Mouse (Mus musculus) layer of hippocampus, postnatal 10 days (tissue): ENCODE measurements at regions not wholly inside any gene's neighbourhood (a gene's known extent, or its start where the extent isn't known, plus 50 kb on each side); places are given as distances from the start of the nearest gene placed in this dataset.
"Not testable (repeated sequence)": the region's sequence is repeated elsewhere in the genome, so short reads cannot be mapped to it uniquely, and the experiment has no call there.

ENCODE experiments used
- DNase-seq, 2 experiments: peaks; one replicate each; pipeline ENCODE4 v3.0.0; 2021; ENCODE audit warnings: low spot score in 2 of 2

DNA sequence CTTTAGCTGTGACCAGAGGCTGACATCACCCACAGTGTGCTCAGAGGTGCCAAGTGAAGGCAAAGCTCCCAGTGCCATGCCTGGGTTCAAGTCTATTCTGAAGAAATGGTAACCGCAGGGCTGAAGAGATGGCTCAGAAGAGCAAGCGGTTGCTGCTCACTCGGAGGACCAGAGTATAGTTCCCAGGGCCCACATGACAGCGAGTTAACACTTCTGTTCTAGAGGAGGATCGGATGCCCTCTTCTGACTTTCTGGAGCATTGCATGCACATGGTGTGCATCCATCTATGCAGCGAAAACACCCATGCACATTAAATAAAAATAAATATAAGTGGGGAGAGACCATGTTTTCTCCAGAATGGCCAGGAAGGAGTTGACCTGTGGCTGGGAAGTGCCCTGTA lies 209.5 kb downstream of the Sorl1 start:
- DNase-seq, result no peak

GRCm38 (mm10) chr9:41913911-41914310 lies 210.2 kb downstream of the Sorl1 start:
- no peak for DNase-seq

DNA sequence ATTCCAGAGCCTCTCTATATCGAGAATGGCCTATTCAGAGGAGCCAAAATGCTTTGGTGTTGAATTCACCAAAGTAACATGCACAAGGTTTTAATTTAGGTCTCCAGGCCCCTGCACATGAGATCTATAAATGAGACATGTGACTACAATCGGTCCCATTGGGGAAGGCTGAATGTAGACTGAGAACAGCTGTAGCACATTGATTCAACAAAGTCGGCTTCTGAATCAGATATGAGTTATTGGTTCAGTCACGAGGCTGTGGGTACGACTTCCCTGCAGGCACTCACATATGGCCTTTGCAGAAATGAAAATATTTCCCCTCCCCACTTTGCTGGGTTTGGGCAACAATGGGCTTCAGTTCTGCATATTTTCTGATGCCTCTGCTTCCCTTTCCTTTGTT lies 211.6 kb downstream of the Sorl1 start:
- no peak for DNase-seq

GRCm38 (mm10) chr9:41900606-41900974 lies 223.5 kb downstream of the Sorl1 start:
- no peak for DNase-seq

- no peak for DNase-seq
Measured at GRCm38 (mm10) chr9:41899766-41900605, 224.1 kb downstream of the Sorl1 start.

- DNase-seq, result no peak
Measured at GRCm38 (mm10) chr9:41895106-41895505, 229.0 kb downstream of the Sorl1 start.

- no peak for DNase-seq
Measured at GRCm38 (mm10) chr9:41892841-41893240, 231.3 kb downstream of the Sorl1 start.

DNA sequence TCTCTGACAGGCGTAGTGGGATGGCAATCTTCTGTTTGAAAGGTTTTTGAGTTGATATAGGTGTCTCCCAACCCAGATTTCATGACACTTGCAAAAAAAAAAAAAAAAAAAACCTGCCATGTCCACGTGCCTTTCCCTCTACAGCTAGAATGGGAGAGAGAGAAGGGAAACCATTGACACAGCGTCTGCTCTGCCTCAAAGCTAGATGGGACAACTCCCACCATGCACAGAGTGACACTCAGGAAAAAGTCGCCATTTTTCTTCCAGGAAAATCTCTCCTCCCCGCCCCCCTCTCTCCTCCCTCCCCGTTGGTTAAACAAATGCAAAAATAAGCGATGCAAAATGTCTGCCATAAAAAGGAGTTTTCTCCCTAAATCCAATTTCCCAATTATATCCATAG lies 232.9 kb downstream of the Sorl1 start:
- DNase-seq, result peak; percentile 26 to 28

- peak; percentile 77 to 78 for DNase-seq
Measured at GRCm38 (mm10) chr9:41890273-41891141, 233.6 kb downstream of the Sorl1 start.

DNA sequence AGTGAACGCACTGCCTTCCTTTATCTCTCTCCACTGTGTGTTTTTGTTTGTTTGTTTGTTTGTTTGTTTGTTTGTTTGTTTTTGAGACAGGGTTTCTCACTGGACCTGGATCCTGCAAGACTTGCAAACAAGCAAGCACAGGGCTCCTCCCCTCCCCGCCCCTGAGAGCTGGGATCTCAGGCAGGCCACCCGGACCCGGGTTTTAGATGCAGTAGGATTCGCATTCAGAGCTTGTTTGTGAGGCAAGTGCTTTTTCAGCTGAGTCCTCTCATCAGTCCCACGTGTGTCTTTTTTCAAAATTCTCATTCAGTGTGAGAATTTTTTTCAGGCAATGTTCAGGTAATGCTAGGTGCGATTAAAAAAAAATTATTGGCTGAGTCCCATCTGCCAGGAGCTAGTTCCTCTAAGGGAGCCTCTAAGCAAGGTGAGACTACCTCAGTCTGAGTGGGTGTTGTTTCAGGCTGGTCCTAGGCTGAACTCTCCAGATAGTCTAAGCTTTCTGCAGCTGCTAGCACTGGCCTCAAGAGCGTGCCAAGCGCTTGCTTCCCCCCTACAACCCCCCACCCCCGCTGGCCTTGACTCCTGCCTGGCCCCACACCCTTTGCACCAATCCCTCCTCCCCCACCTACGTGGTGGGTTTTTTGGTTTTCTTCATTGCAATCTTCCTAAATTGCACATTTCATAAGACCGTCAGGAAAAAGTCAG lies 234.4 kb downstream of the Sorl1 start:
- no peak for DNase-seq

- DNase-seq, result no peak
Measured at GRCm38 (mm10) chr9:41888616-41889150, 235.4 kb downstream of the Sorl1 start.

DNA sequence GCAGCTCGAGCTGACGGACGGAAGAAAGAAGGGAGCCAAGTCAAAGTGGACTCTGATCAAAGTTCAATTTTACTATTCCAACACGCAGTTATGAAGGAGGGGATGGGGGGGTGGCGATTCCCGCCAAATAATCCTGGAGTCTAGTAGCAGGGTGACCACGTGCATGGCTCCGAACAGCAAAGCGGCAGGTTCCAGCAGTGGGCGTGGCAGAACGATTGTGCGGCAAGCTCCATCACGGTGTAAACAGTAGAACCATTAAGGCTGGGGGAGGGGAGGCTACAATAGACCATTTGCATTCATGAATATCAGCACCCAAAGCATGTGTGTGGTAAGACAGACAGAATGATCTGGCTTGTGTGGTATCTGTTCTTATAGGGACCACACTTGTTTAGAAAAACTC lies 237.6 kb downstream of the Sorl1 start:
- DNase-seq, result not testable (repeated sequence)

DNA sequence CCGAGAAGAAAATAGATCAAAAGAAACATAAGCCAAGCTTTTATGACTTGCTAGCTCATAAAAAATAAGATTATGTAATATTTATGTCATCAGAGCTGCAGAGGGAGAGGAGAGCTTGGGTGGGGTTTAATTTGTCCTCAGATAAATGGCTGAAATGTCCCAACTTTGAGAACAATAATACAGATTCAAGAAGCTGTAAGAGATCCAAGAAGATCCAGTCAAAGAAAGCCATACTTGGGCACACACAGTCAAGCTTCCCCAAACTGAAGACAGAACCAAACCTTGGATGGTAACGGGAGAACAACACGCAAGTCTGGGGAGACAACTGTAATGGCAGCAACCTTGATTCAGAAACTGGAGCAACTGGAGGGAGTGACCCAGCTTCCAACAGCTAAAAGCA lies 243.6 kb downstream of the Sorl1 start:
- no peak for DNase-seq

- no peak for DNase-seq
Measured at GRCm38 (mm10) chr9:41879080-41879479, 245.0 kb downstream of the Sorl1 start.

DNA sequence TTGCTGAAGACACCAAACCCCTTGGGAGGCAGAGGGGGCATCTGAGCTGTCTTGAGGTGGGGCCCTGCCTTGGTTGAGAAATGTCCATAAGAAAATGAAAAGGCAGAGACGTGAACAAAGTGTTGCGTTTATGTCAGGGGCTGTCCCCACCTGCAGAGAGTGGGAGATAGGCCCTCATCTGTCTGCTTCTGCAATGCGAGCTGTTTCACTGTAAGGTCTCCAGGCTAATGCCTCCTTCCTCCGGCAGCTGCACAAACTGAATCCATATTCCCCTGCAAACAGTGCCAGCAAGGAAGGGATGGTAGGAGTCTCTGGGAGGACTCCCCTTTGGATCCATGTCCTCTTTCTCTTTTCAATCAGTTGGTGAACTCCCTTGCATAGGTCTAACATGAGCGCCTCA lies 263.0 kb downstream of the Sorl1 start:
- no peak for DNase-seq

DNA sequence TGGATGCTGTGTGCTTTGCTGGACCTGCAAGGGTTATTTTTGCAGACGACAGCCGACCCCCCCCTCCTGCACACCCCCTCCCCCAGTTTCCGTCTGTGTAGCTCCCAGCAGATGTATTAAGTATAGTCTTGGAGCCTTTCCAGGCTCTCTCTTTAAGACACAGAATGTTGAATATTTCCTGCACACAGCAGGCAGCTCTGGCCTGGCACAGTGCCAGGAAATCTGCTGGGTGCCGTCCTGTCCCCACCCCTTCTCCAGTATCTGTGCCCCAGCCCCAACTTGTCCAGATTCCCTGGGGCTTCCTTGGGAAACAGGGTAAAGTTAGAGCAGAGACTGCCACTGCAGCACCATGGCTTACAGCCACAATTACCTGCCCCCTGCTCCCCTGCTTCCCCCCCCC lies 263.4 kb downstream of the Sorl1 start:
- DNase-seq, result peak; percentile 51 to 61

DNA sequence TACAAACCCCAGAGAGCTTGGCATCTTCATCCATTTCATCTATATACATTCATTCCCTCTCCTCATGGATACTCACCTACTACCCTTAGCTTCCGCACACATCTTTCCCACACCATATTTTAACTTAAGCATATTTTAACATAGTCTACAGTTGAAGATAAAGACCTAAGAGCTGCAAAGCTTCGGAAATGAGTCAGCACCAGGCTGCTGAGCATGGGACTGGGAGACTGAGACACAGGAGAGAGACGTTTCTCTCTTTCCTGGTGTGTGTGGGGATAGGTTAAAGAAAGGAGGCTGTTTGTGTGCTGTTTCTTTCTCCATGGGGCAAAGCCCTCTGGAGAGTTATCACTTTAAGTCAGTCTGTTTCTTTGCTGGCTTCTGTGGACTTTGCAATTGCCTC lies 264.3 kb downstream of the Sorl1 start:
- DNase-seq, result no peak

- no peak for DNase-seq
Measured at GRCm38 (mm10) chr9:41852099-41852498, 272.0 kb downstream of the Sorl1 start.

GRCm38 (mm10) chr9:41849628-41850326 lies 274.3 kb downstream of the Sorl1 start:
- no peak for DNase-seq

DNA sequence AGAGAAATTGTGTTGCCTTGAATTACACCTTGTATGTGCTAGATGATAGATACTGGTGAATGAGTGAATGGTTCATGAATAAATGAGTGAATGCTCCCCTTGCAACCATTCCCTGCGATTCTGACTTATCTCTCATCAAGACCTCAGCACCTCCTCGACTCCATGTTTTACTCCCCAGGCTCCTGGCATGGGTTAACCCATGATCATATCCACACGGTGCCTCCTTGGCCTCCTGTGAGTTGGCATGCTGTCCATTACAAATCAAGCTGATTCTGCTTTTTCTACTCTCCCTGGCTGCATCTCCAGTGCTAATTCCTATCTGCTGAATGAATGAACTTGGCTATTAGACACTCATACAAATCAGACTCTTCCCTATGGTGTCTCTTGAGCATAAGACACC lies 279.5 kb downstream of the Sorl1 start:
- no peak for DNase-seq
